7 mouse cellular contexts compared by ENCODE assay signal in the genomic region with DNA sequence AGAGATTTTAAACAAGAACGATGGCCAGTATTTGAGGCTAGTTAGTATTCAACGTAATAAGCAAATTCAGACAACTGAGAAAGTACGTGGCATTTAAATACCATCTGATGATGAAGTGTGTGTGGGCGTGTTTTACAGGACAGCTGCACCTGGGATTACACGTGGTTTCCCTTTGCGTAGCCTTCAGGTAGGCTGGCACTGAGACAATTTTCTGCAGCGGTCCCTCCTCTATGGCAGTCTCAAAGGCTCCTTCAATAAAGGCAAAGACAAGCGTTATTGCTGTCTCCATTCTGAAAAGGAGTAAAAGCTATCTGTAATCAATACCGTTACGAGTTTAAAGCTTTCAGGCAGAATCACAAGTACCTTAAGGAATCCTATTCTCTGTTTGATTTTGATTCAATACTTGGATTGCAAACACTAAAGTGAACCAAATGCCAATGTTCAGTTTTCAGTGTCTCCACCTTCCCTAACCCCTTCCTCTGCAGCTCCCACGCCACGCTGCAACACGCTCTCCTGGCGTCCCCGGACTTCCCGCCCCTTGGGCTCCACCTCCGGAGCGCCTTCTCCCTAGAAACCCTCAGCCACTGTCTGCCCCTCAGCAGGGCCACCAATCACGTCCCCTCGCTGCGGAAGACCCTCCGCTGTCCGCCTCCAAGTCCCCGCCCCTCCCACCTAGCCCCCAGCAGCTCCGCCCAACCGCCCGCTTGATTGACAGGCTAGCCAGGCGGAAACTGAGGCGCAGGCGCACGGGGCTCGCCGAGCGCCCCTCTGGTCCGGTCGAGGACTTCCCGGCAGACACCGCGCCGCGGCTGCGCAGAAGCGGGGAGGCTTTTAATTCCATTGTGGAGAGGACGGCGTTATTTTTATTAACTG. TPM values are rescaled to one million over a fixed set of nuclear protein-coding genes. Genes with fewer than 3 reads are reported as not detected.
DNase-seq lines count a peak whose midpoint lies in the region; ATAC-seq lines count a peak whose summit lies in the region.

A gene (plus strand): TSS at position 756 of the 873 bp plus-strand sequence.

- H3K4me1 ChIP-seq in embryonic facial prominence, embryonic 11.5 days (ENCODE audit: control insufficient read depth, insufficient read depth, low read length): no peaks in the 10 kb centered on the region; the same call in 1 of the 2 replicates
- H3K4me1 ChIP-seq in limb, embryonic 10.5 days: peaks cover 37% of the 10 kb centered on the region
- peaks cover 40% of the 10 kb centered on the region for H3K4me1 ChIP-seq in midbrain, embryonic 13.5 days (replicated peaks)

- WGBS in embryonic facial prominence, embryonic 11.5 days: 2% methylated on average over 45 of the region's 45 CpGs
- WGBS in limb, embryonic 10.5 days: 2% methylated on average over 45 of the region's 45 CpGs
- WGBS in midbrain, embryonic 13.5 days: 3% methylated on average over 45 of the region's 45 CpGs

- peak within 1 kb of the TSS; percentile 70 for H3K27ac ChIP-seq in embryonic facial prominence, embryonic 11.5 days (replicated peaks; ENCODE audit: low read depth, low read length)
- H3K27ac ChIP-seq in limb, embryonic 10.5 days: peak within 1 kb of the TSS; percentile 98
- peak within 1 kb of the TSS; percentile 97 for H3K27ac ChIP-seq in midbrain, embryonic 13.5 days

- H3K4me2 ChIP-seq in embryonic facial prominence, embryonic 11.5 days (ENCODE audit: low read depth, low read length): peak within 1 kb of the TSS; percentile 82
- H3K4me2 ChIP-seq in midbrain, embryonic 13.5 days (replicated peaks): peak within 1 kb of the TSS; percentile 95

- peak; percentile 98 for DNase-seq in adrenal gland, postnatal 14 days
- peak; percentile 99 for DNase-seq in embryonic facial prominence, embryonic 11.5 days (ENCODE audit: low spot score)
- peak; percentile 93 for DNase-seq in kidney, adult 11 months
- peak; percentile 99 for DNase-seq in limb, embryonic 10.5 days (ENCODE audit: low spot score)
- peak; percentile 79 for DNase-seq in spleen, adult 12 weeks (ENCODE audit: low spot score)

- H3K4me3 ChIP-seq in embryonic facial prominence, embryonic 11.5 days (ENCODE audit: low read depth, low read length): peak within 1 kb of the TSS; percentile 85
- H3K4me3 ChIP-seq in limb, embryonic 10.5 days: peak within 1 kb of the TSS; percentile 82
- peak within 1 kb of the TSS; percentile 93 for H3K4me3 ChIP-seq in midbrain, embryonic 13.5 days (replicated peaks)

- ATAC-seq in embryonic facial prominence, embryonic 11.5 days (replicated peaks; ENCODE audit: insufficient number of reproducible peaks, low FRiP score, low TSS enrichment, low read depth): peak; percentile 99
- peak; percentile 97 for ATAC-seq in granulocyte monocyte progenitor cell, adult 5-6 weeks (replicated peaks; ENCODE audit: poor library complexity, severe bottlenecking)
- ATAC-seq in midbrain, embryonic 13.5 days: peak; percentile 99

- no peaks in the 10 kb centered on the region for H3K9me3 ChIP-seq in embryonic facial prominence, embryonic 11.5 days (replicated peaks; ENCODE audit: control insufficient read depth, low read length)
- H3K9me3 ChIP-seq in limb, embryonic 10.5 days (replicated peaks): no peaks in the 10 kb centered on the region
- H3K9me3 ChIP-seq in midbrain, embryonic 13.5 days: no peaks in the 10 kb centered on the region

- H3K36me3 ChIP-seq in embryonic facial prominence, embryonic 11.5 days (replicated peaks; ENCODE audit: control insufficient read depth, insufficient read depth, low read depth, low read length): peaks cover 13% of the 10 kb centered on the region; the same call in 1 of the 2 replicates
- H3K36me3 ChIP-seq in limb, embryonic 10.5 days: peaks cover 37% of the 10 kb centered on the region
- peaks cover 25% of the 10 kb centered on the region for H3K36me3 ChIP-seq in midbrain, embryonic 13.5 days

- peak within 1 kb of the TSS; percentile 97 for H3K9ac ChIP-seq in embryonic facial prominence, embryonic 11.5 days (replicated peaks; ENCODE audit: low read length)
- peak within 1 kb of the TSS; percentile 97 for H3K9ac ChIP-seq in midbrain, embryonic 13.5 days (replicated peaks)

- H3K27me3 ChIP-seq in embryonic facial prominence, embryonic 11.5 days (ENCODE audit: control insufficient read depth, insufficient read depth, low read length): no peaks in the 10 kb centered on the region
- no peaks in the 10 kb centered on the region for H3K27me3 ChIP-seq in limb, embryonic 10.5 days (ENCODE audit: low read depth, poor library complexity, severe bottlenecking)
- H3K27me3 ChIP-seq in midbrain, embryonic 13.5 days: no peaks in the 10 kb centered on the region

RNA-seq across cellular contexts. Expression of the gene that starts here (rescaled TPM):
- 16.3 and 16.9 TPM in 2 replicates for total RNA-seq in adrenal gland, postnatal 14 days (2021)
- polyA plus RNA-seq in embryonic facial prominence, embryonic 11.5 days (2014; fragmentation: Nextera tagmentation; extraction: Ambion mirVana): 41.2 and 42.3 TPM in 2 replicates
- 10.9 and 14.1 TPM in 2 replicates for total RNA-seq in granulocyte monocyte progenitor cell, adult 5-6 weeks (2014; fragmentation: Nextera tagmentation)
- total RNA-seq in granulocyte monocyte progenitor cell, adult 5-6 weeks (2017): 23.1 and 25.1 TPM in 2 replicates
- polyA plus RNA-seq in limb, embryonic 10.5 days (2016; fragmentation: Nextera tagmentation; extraction: Ambion mirVana): 31.2 and 32.4 TPM in 2 replicates
- 29.2 and 30.2 TPM in 2 replicates for polyA plus RNA-seq in midbrain, embryonic 13.5 days (2015; fragmentation: Nextera tagmentation; extraction: Ambion mirVana)

Comparison
In these comparisons a context has a peak if more than half of its experiments do, and no peak if none do; other contexts are left out.
1. Peak in every context shown above with its lines: DNase-seq, ATAC-seq, H3K4me3 ChIP-seq and H3K27ac ChIP-seq.